Mouse (Mus musculus) embryonic facial prominence, embryonic 14.5 days (tissue): Measurements from ENCODE around the gene Tmem206. TPM values are rescaled to one million over a fixed set of nuclear protein-coding genes. Genes with fewer than 3 reads are reported as not detected.

Source experiments
- ATAC-seq: fragments of 200-750 bp; cut with Nextera tagmentation; 2 replicates; pipeline ENCODE4 v1.8.0; 2017; ENCODE audit warnings: low read depth, moderate number of reproducible peaks, moderate TSS enrichment
- DNase-seq: peaks from one replicate; pipeline ENCODE4 v3.0.0-alpha.2; 2015; ENCODE audit warnings: low spot score
- H3K27ac ChIP-seq: fragments of 300-500 bp; sonication (generic); replicated peaks from 2 replicates; pipeline ENCODE4 v1.5.1; 2014; ENCODE audit warnings: low read depth, mild to moderate bottlenecking, low read length, moderate library complexity
- H3K27me3 ChIP-seq: fragments of 300-500 bp; sonication (generic); replicated peaks from 2 replicates; pipeline ENCODE4 v1.6.1; 2014; ENCODE audit warnings: low read length; ENCODE audit not compliant: control insufficient read depth, insufficient read depth
- H3K36me3 ChIP-seq: fragments of 300-500 bp; sonication (generic); 2 replicates; pipeline ENCODE4 v1.6.1; 2014; ENCODE audit warnings: low read length, mixed read lengths; ENCODE audit not compliant: control insufficient read depth, insufficient read depth
- H3K4me1 ChIP-seq: fragments of 300-500 bp; sonication (generic); 2 replicates; pipeline ENCODE4 v1.6.1; 2014; ENCODE audit warnings: antibody characterized with exemption, low read length; ENCODE audit not compliant: control insufficient read depth, insufficient read depth
- H3K4me2 ChIP-seq: fragments of 300-500 bp; sonication (generic); 2 replicates; pipeline ENCODE4 v1.6.1; 2014; ENCODE audit warnings: low read depth, mild to moderate bottlenecking, low read length, moderate library complexity, mixed read lengths
- H3K4me3 ChIP-seq: fragments of 300-500 bp; sonication (generic); 2 replicates; pipeline ENCODE4 v1.5.1; 2014; ENCODE audit warnings: low read depth, mild to moderate bottlenecking, low read length
- H3K9ac ChIP-seq: fragments of 300-500 bp; sonication (generic); 2 replicates; pipeline ENCODE4 v1.6.1; 2014; ENCODE audit warnings: low read depth, mild to moderate bottlenecking, low read length, moderate library complexity, mixed read lengths
- H3K9me3 ChIP-seq: fragments of 300-500 bp; sonication (generic); 2 replicates; pipeline ENCODE4 v1.6.1; 2016; ENCODE audit warnings: low read length; ENCODE audit not compliant: control insufficient read depth
- WGBS: fragments of 180-500 bp; shearing (Covaris S2); extraction: QIAGEN DNeasy Blood & Tissue Kit; methylation state at CpG from one replicate; pipeline ENCODE4 v1.1.7; 2014; 5-methylcytosine and 5-hydroxymethylcytosine counted together
- polyA plus RNA-seq: library from polyadenylated mRNA; unstranded; fragments of >200 nt; fragmentation: Nextera tagmentation; extraction: Ambion mirVana; gene quantifications from 2 replicates; pipeline ENCODE4 v1.2.1, GENCODE M21; 2014

Tmem206 gene
- polyA plus RNA-seq, 1 experiment from 2014 or later, result 16.4 TPM

DNA sequence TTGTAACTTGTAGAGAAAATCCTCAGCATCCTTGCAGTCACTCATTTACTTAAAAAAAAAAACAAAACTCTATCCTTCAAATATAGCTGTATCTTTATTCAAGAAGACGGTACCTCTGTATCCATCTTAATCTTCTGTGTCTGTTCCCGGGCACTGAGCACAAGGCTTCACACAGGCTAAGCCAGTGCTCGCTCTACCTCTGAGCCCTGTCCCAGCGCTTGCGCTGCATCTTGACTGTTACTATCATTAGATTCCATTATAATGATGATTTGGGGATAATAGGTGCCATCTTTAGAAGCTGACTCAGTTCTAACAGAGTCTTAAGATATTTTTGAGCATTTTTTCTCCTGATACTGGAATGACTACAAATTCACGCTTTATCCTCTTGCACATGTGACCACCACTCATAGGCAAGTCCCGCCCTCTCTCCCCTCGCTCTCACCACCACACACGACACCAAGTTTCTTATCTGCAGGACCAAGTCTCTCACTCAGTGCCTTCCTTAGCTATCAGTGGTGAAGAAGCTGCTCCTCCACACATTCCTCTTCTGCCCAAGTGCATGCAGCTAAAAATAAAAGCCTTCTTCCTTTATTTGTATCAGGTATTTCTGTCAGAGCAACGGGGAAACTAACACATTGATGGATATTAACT lies 49.4 kb downstream of the Tmem206 start:
- H3K4me1 ChIP-seq, result no peaks in the 10 kb centered on the region
- 90% methylated on average over 10 of the region's 10 CpGs for WGBS
- H3K36me3 ChIP-seq, result peaks cover 13% of the 10 kb centered on the region
- ATAC-seq (no peak), DNase-seq (no peak)
- no peak overlapping the region for H3K4me2 ChIP-seq
- no peaks in the 10 kb centered on the region for H3K9me3 ChIP-seq
- H3K27me3 ChIP-seq, result no peaks in the 10 kb centered on the region
- H3K4me3 ChIP-seq, result no peak overlapping the region
- no peak overlapping the region for H3K9ac ChIP-seq
- no peak overlapping the region for H3K27ac ChIP-seq

DNA sequence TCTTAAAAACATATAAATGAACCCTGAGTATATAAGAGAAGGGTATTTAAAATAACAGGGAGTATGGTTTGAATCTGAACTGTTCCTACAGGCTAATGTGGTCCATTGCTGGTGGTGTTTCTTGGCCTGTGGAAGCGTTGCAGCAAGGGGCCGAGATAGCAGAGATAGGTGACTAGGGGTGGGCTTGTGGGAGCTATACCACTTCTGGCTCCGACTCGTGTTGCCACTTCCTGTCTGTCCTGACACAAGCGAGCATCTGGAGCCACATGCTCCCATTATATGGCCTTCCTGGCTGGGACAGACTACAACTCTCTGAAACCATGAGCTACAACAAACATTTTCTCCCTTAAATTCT lies 49.9 kb downstream of the Tmem206 start:
- peaks cover 12% of the 10 kb centered on the region for H3K36me3 ChIP-seq
- 84% methylated on average over 5 of the region's 5 CpGs for WGBS

DNA sequence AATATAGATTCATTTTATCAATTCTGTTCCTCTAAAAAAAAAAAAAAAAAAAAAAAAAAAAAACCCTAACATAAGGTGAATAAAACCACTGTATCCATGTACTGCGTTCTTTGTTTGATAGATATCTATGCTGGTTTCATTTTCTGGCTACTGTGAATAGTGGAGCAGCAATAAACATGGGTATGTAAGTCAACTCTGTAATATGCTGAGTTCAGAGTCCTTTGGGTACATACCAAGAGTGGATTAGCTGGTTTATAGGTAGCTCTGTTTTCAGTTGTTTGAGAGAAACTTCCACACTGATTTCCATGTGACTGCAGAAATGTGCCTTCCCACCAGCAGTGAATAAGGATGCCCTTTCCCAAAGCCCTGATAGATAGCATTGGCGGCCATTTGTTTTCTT lies 52.4 kb downstream of the Tmem206 start:
- 96% methylated on average over 2 of the region's 2 CpGs for WGBS
- no peak overlapping the region for H3K4me3 ChIP-seq
- H3K27ac ChIP-seq, result no peak overlapping the region
- no peaks in the 10 kb centered on the region for H3K4me1 ChIP-seq
- no peak for DNase-seq
- H3K4me2 ChIP-seq, result no peak overlapping the region
- ATAC-seq, result no peak
- no peak overlapping the region for H3K9ac ChIP-seq
- no peaks in the 10 kb centered on the region for H3K27me3 ChIP-seq
- no peaks in the 10 kb centered on the region for H3K9me3 ChIP-seq
- H3K36me3 ChIP-seq, result no peaks in the 10 kb centered on the region

More for the DNA sequence above, 49.9 kb downstream of the Tmem206 start:
- H3K4me2 ChIP-seq, result no peak overlapping the region
- H3K9ac ChIP-seq, result no peak overlapping the region
- DNase-seq (no peak), ATAC-seq (no peak)
- no peaks in the 10 kb centered on the region for H3K4me1 ChIP-seq
- H3K9me3 ChIP-seq, result no peaks in the 10 kb centered on the region
- H3K4me3 ChIP-seq, result no peak overlapping the region
- no peaks in the 10 kb centered on the region for H3K27me3 ChIP-seq
- H3K27ac ChIP-seq, result no peak overlapping the region

DNA sequence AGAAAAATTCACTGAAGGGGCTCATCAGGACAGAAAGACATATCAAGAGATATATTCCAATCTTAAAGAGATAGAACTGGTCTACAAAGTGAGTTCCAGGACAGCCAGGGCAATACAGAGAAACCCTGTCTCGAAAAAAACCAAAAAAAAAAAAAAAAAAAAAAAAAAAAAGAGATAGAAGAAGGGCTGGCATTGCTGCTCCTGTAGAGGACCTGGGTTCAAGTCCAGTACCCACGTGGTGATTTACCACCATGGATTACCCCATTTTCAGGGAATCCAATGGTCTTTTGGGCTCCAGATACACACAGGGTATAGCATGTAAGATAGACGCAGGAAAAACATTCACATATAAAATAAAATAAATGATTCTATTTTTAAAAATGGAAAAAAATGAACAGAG lies 55.1 kb downstream of the Tmem206 start:
- Histone ChIP-seq H3K36me3 (no peaks in the 10 kb centered on the region), H3K9me3 (no peaks in the 10 kb centered on the region), H3K4me2 (no peak overlapping the region), H3K27me3 (no peaks in the 10 kb centered on the region), H3K9ac (no peak overlapping the region), H3K27ac (no peak overlapping the region), H3K4me1 (no peaks in the 10 kb centered on the region), H3K4me3 (no peak overlapping the region)
- 93% methylated on average over 3 of the region's 3 CpGs for WGBS
- ATAC-seq (no peak), DNase-seq (no peak)

DNA sequence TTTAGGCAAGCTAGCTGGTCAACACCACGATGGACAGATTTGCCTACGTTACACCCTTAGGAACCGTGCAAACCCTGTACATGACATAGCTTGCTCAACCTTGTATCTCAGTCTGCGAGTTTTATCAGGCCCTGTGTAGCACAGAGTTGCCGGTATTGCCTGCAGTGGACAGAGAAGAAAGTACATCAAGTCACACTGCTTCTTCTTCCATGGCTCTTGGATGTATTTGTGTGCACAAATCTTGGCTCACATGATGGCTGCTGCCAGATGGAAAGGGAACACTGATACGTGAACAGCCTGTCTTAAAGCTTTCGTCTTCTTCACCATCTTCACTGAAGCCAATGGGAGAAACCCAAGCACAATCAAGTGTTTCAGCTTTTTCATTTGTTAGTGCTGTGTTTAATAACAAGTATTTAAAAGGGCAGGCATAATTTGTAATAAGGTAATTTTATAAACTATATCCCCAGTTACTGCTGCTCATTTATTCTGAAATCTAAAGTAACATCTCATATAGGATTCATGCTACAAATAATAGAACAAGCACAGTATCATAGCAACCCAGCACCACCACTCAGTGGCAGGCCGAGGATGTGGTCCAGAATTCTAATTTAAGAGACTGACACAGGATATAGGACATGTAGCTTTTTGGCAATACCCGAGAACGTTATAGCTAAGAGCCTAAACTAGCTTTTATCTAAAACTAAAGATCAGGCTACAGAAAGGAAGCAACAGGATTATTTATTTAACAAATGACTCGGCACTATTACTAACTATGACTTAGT lies 56.4 kb downstream of the Tmem206 start:
- ATAC-seq, result no peak
- Histone ChIP-seq H3K4me3 (no peak overlapping the region), H3K9ac (no peak overlapping the region), H3K36me3 (no peaks in the 10 kb centered on the region), H3K27me3 (no peaks in the 10 kb centered on the region), H3K27ac (no peak overlapping the region), H3K9me3 (no peaks in the 10 kb centered on the region), H3K4me1 (no peaks in the 10 kb centered on the region), H3K4me2 (no peak overlapping the region)
- no peak for DNase-seq
- 84% methylated on average over 11 of the region's 11 CpGs for WGBS

DNA sequence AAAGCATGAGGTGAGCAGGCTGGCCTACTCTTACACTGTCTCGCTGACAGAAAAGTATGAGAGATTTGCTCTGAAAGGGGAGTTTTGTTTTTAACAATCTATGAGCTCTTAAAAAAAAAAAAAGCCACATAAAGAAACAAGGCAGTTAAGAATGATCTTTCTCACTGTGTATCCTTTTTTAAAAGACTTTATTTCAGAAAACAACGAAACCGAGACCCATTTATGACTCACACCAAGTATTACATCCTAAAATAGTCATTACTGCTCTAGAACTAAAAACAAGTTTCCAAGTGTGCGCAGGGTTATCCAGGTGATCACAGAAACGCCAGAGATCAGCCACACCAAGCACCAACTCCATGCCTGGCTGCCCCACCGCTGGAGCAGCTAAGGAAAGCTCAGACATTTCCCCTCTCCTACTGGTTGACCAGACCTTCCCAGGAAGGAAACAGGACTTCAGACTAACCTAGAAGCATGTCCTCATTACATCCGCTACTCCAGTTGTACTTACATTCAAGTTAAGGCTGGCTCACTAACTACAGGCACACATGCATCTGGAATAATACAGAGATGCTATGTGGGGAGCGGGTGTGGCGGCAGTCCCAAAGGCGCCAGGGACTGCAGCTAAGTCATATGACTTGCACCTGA lies 59.2 kb downstream of the Tmem206 start:
- H3K4me2 ChIP-seq, result no peak overlapping the region
- DNase-seq, result no peak

DNA sequence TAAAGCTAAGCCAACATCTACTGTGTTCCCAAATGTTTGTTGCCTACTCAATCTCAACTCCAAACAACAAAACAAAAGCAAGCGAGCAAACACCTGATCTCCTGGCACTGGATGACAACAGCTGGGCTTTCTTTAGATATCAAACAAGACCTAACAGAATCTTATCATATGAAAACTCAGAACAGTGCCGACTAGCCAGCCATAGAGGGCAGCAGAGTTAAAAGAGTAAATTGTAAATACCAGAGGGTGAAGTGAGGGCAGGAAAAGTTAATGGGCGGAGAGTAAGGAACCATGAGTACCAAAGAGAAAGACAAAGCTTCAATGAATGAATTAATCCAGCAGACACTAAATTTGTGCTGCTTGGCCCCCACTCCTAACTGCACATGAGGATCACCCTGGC lies 65.6 kb downstream of the Tmem206 start:
- 23% methylated on average over 3 of the region's 3 CpGs for WGBS
- Histone ChIP-seq H3K9ac (no peak overlapping the region), H3K36me3 (no peaks in the 10 kb centered on the region), H3K9me3 (no peaks in the 10 kb centered on the region), H3K4me3 (no peak overlapping the region), H3K4me1 (peaks cover 17% of the 10 kb centered on the region), H3K4me2 (no peak overlapping the region), H3K27me3 (no peaks in the 10 kb centered on the region), H3K27ac (no peak overlapping the region)
- ATAC-seq (peak; percentile 69), DNase-seq (peak; percentile 84)

More for the DNA sequence above, 59.2 kb downstream of the Tmem206 start:
- Histone ChIP-seq H3K27ac (no peak overlapping the region), H3K36me3 (no peaks in the 10 kb centered on the region), H3K4me3 (no peak overlapping the region), H3K4me1 (no peaks in the 10 kb centered on the region), H3K9ac (no peak overlapping the region), H3K27me3 (no peaks in the 10 kb centered on the region), H3K9me3 (no peaks in the 10 kb centered on the region)
- 96% methylated on average over 10 of the region's 10 CpGs for WGBS
- ATAC-seq, result no peak

DNA sequence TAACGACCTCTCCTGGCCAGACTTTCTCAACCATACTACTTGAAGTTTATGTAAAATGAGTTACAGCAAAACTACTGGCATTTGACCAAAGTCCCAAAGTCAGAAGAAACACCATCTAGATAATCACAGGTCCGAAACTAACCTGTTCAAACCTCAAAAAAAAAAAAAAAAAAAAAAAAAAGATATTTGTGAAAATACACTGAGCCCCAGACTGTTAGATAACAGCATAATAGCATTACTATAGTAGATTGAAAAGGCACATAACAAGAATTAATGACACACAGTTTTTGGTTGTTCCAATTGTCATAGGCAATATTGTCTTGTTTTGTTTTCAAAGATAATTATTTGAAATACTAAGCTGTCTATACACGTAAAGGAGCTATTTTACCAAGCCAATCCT lies 67.8 kb downstream of the Tmem206 start:
- Histone ChIP-seq H3K9me3 (no peaks in the 10 kb centered on the region), H3K4me1 (peaks cover 17% of the 10 kb centered on the region)
- 73% methylated on average over 3 of the region's 3 CpGs for WGBS

More for the DNA sequence above, 67.8 kb downstream of the Tmem206 start:
- Histone ChIP-seq H3K27me3 (no peaks in the 10 kb centered on the region), H3K9ac (no peak overlapping the region), H3K36me3 (no peaks in the 10 kb centered on the region), H3K4me3 (no peak overlapping the region), H3K4me2 (no peak overlapping the region), H3K27ac (no peak overlapping the region; the same call in 1 of the 2 replicates)
- no peak for DNase-seq
- no peak for ATAC-seq
